Mouse (Mus musculus) stomach, embryonic 16.5 days (tissue): ENCODE results near the gene Hormad2. TPM values are rescaled to one million over a fixed set of nuclear protein-coding genes. Genes with fewer than 3 reads are reported as not detected.
A peak's percentile ranks its signal among the peaks of the same experiment; 100 is the strongest.

Experiments used
- ATAC-seq: fragments of 200-750 bp; cut with Nextera tagmentation; 2 replicates; pipeline ENCODE4 v1.8.0; 2017; ENCODE audit warnings: moderate number of reproducible peaks, moderate TSS enrichment; ENCODE audit not compliant: insufficient read depth, low FRiP score
- H3K27ac ChIP-seq: fragments of 300-500 bp; sonication (generic); 2 replicates; pipeline ENCODE4 v1.5.1; 2014; ENCODE audit warnings: low read length
- H3K27me3 ChIP-seq: fragments of 300-500 bp; sonication (generic); 2 replicates; pipeline ENCODE4 v1.6.1; 2014; ENCODE audit warnings: low read length, control low read depth, mixed read lengths; ENCODE audit not compliant: control insufficient read depth, insufficient read depth
- H3K36me3 ChIP-seq: fragments of 300-500 bp; sonication (generic); 2 replicates; pipeline ENCODE4 v1.6.1; 2014; ENCODE audit warnings: low read length; ENCODE audit not compliant: control insufficient read depth, insufficient read depth
- H3K4me1 ChIP-seq: fragments of 300-500 bp; sonication (generic); 2 replicates; pipeline ENCODE4 v1.6.1; 2014; ENCODE audit warnings: low read length, control low read depth, mixed read lengths; ENCODE audit not compliant: control insufficient read depth, insufficient read depth
- H3K4me2 ChIP-seq: fragments of 300-500 bp; sonication (generic); 2 replicates; pipeline ENCODE4 v1.6.1; 2014; ENCODE audit warnings: low read depth, low read length, mixed read lengths
- H3K4me3 ChIP-seq: fragments of 300-500 bp; sonication (generic); replicated peaks from 2 replicates; pipeline ENCODE4 v1.5.1; 2014; ENCODE audit warnings: mild to moderate bottlenecking, low read length
- H3K9ac ChIP-seq: fragments of 300-500 bp; sonication (generic); 2 replicates; pipeline ENCODE4 v1.6.1; 2014; ENCODE audit warnings: low read length
- H3K9me3 ChIP-seq: fragments of 300-500 bp; sonication (generic); replicated peaks from 2 replicates; pipeline ENCODE4 v1.6.1; 2016; ENCODE audit warnings: low read length, control low read depth; ENCODE audit not compliant: control insufficient read depth
- WGBS: fragments of 180-500 bp; shearing (Covaris S2); extraction: QIAGEN DNeasy Blood & Tissue Kit; methylation state at CpG from one replicate; pipeline ENCODE4 v1.1.7; 2014; 5-methylcytosine and 5-hydroxymethylcytosine counted together
- polyA plus RNA-seq: library from polyadenylated mRNA; unstranded; fragments of >200 nt; fragmentation: Nextera tagmentation; extraction: Ambion mirVana; gene quantifications from 2 replicates; pipeline ENCODE4 v1.2.1, GENCODE M21; 2015

Hormad2 gene
- polyA plus RNA-seq, 1 experiment from 2014 or later = 0.17 TPM

DNA sequence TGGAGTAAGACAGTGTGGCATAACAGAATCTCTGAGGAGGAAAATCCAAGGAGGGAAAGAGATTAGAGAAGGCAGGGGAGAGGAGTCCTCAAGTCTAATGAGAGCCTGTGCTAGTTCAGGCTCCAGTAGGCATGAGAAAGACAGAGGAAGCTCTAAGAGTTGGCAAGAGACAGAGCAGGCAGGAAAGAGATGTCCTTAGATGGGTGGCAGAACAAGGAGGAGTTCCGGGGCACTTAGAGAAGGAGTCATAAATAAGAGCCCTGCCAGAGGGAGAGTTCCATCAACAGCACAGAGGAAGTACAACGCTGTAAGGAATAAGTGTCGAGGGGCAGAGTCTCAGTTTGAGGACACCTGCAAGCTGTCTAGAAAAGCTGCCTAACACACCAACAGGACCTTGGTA is 122.9 kb downstream of the Hormad2 start:
- Histone ChIP-seq H3K9me3 (no peaks in the 10 kb centered on the region), H3K9ac (no peak overlapping the region), H3K4me2 (no peak overlapping the region), H3K36me3 (no peaks in the 10 kb centered on the region), H3K27me3 (no peaks in the 10 kb centered on the region), H3K27ac (no peak overlapping the region), H3K4me3 (no peak overlapping the region), H3K4me1 (no peaks in the 10 kb centered on the region)
- WGBS = 66% methylated on average over 3 of the region's 3 CpGs
- ATAC-seq = no peak

DNA sequence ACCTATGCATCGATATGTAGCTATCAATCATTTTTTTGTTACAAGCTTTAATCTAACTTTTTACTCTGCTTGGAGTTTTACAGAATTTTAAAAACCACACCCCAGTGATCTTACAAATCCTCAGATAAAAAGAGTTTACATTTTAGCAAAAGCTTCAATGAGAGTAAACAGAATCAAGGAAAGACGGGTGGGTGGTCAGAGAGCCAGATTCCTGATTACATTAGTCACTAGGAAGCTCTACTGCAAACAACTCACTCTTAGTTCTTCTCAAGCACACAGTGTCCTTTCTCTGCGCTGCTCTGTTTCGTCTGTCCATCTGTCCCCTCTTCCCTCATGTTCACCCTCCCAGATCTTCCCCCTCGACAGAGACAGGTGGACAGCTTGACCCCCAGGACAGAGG is 123.6 kb downstream of the Hormad2 start:
- H3K27ac ChIP-seq = peak overlapping the region; percentile 12; the same call in 1 of the 2 replicates
- no peak overlapping the region for H3K4me3 ChIP-seq
- no peaks in the 10 kb centered on the region for H3K9me3 ChIP-seq
- H3K4me1 ChIP-seq = no peaks in the 10 kb centered on the region
- WGBS = 29% methylated on average over 5 of the region's 5 CpGs
- no peak overlapping the region for H3K4me2 ChIP-seq
- H3K36me3 ChIP-seq = no peaks in the 10 kb centered on the region
- H3K27me3 ChIP-seq = no peaks in the 10 kb centered on the region
- no peak for ATAC-seq
- no peak overlapping the region for H3K9ac ChIP-seq

DNA sequence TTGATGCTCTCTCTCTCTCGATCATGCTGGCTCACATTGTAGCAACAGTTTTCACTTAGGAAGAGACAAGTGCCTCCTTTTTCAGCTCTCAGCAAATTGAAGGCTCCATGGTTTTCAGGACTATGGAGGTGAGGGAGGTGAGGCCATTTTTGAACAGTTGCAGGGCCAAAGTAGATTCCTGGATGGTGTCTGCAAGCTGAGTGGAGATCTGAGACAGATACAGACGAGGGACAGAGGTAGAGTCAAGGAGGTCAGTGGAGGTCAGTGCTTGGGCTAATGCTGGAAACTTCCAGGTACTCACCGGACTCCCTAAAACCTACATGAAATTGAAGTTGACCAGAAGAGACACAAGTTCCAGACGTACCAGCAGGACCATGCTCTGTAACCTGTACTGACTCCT is 128.7 kb downstream of the Hormad2 start:
- Histone ChIP-seq H3K4me2 (no peak overlapping the region), H3K9me3 (no peaks in the 10 kb centered on the region), H3K9ac (no peak overlapping the region), H3K36me3 (no peaks in the 10 kb centered on the region), H3K27me3 (no peaks in the 10 kb centered on the region), H3K4me1 (peaks cover 6% of the 10 kb centered on the region; the same call in 1 of the 2 replicates), H3K4me3 (no peak overlapping the region), H3K27ac (no peak overlapping the region)
- 74% methylated on average over 4 of the region's 4 CpGs for WGBS
- ATAC-seq = no peak

DNA sequence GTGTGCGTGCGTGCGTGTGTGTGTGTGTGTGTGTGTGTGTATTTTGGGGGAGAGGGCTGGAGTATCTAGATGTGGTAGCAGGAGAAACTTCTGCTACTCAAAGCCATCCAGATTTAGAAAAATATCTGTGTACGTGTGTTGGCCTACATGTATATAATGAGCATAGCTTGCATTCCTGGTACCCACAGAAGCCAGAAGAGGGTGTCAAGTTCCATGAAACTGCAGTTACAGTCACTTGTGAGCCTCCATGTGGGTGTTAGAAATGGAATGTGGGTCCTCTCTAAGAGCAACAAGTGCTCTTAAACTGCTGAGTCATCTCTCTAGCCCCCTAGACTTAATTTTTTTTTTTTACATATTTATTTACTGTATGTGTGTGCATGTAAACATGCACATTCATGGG is 130.6 kb downstream of the Hormad2 start:
- Histone ChIP-seq H3K4me2 (no peak overlapping the region), H3K9me3 (no peaks in the 10 kb centered on the region), H3K4me1 (peaks cover 6% of the 10 kb centered on the region; the same call in 1 of the 2 replicates), H3K36me3 (no peaks in the 10 kb centered on the region), H3K9ac (no peak overlapping the region), H3K27ac (no peak overlapping the region), H3K27me3 (no peaks in the 10 kb centered on the region), H3K4me3 (no peak overlapping the region)
- 90% methylated on average over 4 of the region's 4 CpGs for WGBS
- ATAC-seq = no peak

DNA sequence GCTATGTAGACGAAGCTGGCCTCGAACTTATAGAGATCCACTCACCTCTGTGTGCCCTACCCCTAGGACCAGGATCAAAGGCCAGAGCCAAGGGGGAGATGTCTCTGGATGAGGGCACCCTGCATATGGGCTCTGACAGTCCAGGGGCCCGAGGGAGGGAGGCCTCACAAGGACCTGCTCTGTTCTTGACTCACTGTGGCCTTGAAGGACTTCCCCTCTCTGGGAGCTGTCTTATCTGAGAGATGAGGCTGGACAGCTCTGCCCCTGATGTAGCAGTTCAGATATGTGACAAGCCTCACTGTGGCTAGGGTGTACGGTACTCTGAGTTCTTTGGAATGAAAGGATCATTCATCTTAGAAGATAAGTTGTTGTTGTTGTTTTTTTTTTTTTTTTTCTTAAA is 131.3 kb downstream of the Hormad2 start:
- Histone ChIP-seq H3K27me3 (no peaks in the 10 kb centered on the region), H3K4me2 (no peak overlapping the region), H3K9ac (no peak overlapping the region), H3K4me1 (peaks cover 6% of the 10 kb centered on the region; the same call in 1 of the 2 replicates), H3K36me3 (no peaks in the 10 kb centered on the region), H3K9me3 (no peaks in the 10 kb centered on the region), H3K27ac (no peak overlapping the region), H3K4me3 (no peak overlapping the region)
- ATAC-seq = 0 out of 2 replicates have a peak, but pooled peaks have one; percentile 27
- WGBS = 80% methylated on average over 4 of the region's 4 CpGs

DNA sequence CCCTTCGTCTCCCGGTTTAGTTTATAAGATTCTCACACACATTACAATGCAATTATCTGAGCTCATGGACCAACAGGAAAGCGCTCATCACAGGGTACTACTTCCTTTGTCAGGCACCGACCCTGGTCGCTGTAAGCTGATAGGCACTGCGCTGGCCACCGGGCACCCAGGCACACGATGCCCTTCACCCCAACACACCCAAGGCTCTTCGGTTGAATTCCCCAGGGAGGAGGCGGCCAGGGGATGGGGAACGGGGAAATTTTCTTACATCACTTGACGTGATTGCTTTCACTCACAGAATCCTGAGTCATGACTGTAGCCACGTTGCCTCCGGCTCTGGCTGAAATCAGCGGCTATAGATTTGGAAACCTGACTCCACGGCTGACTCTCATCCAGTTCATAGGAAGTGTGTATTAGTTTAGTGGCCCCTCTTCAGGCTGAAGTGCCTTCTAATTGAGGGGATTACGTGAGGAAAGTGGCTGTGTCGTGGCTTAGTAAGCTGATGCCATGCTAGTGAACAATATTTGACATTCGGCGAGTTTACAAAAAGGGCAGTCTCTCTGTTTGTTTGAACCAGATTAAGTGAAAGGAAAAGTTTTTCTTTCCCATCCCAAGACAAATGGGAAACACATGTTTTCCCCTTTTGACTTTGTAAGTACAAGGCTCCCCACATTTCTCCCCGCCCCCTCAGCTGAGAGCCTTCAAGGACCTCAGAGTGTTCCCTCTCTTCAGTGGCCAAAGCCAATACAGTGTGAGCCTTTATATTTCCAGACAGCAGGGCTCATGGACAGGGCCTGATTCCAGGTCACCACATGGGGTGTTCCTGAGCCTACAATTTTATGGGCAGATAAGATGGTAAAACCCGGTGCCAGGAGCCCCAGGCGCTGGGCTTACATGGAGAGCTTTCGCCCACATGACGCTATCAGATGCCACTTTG is 132.1 kb downstream of the Hormad2 start:
- peak overlapping the region; percentile 50 for H3K9ac ChIP-seq
- no peak overlapping the region; the same call in 1 of the 2 replicates for H3K4me2 ChIP-seq
- peaks cover 6% of the 10 kb centered on the region; the same call in 1 of the 2 replicates for H3K4me1 ChIP-seq
- 31% methylated on average over 25 of the region's 25 CpGs for WGBS
- ATAC-seq = no peak; the same call in 1 of the 2 replicates
- H3K9me3 ChIP-seq = no peaks in the 10 kb centered on the region
- H3K27me3 ChIP-seq = no peaks in the 10 kb centered on the region
- H3K27ac ChIP-seq = peak overlapping the region; percentile 73
- no peaks in the 10 kb centered on the region for H3K36me3 ChIP-seq
- H3K4me3 ChIP-seq = no peak overlapping the region

DNA sequence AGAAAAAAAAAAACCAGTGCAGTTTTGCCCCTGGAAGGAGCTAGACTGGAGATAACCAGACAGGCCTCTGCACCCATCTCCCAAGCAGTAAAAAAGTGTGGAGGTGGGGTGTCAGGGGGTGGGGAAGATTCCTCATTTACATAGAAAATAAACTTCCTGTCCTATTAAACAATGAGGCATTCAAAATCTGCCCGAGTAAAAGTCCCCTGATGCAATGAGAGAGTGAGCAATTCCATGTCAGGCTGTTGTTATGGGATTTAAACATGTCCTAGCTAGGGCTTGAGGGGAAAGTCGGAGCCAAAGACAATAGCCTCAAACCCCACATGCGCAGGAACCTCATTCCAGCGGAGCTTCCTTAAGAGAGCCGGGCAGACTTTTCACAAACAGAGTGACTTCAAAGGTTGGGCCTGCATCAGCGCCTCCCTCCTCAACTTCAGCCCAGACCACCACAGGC is 132.8 kb downstream of the Hormad2 start:
- ATAC-seq = no peak; the same call in 1 of the 2 replicates
- Histone ChIP-seq H3K27ac (peak overlapping the region; percentile 73), H3K4me2 (no peak overlapping the region)

DNA sequence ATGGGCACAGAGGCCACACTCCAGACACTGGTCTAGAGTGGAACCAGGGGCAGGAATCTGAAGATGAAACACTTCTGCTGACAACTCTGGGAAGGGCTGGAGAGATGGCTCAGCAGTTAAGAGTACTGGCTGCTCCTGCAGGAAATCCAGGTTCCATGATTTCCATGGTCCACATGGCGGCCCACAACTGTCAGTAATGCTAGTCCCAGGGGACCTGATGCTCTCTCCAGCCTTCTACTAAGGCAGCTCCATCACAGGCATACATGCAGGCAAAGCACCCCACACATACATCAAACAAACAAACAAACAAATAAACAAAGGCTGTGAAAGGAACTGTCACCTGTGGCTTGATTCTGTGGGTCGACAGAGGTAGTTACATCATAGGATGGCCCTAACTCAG is 134.8 kb downstream of the Hormad2 start:
- Histone ChIP-seq H3K4me1 (peaks cover 18% of the 10 kb centered on the region), H3K4me3 (no peak overlapping the region), H3K9me3 (no peaks in the 10 kb centered on the region), H3K36me3 (no peaks in the 10 kb centered on the region), H3K27ac (no peak overlapping the region), H3K9ac (no peak overlapping the region), H3K27me3 (no peaks in the 10 kb centered on the region), H3K4me2 (no peak overlapping the region)
- ATAC-seq = no peak
- WGBS = 60% methylated on average over 2 of the region's 2 CpGs

More for the DNA sequence above, 132.8 kb downstream of the Hormad2 start:
- Histone ChIP-seq H3K27me3 (no peaks in the 10 kb centered on the region), H3K4me1 (peaks cover 9% of the 10 kb centered on the region), H3K9me3 (no peaks in the 10 kb centered on the region), H3K9ac (peak overlapping the region; percentile 50; the same call in 1 of the 2 replicates), H3K36me3 (no peaks in the 10 kb centered on the region), H3K4me3 (no peak overlapping the region)
- 28% methylated on average over 6 of the region's 6 CpGs for WGBS

DNA sequence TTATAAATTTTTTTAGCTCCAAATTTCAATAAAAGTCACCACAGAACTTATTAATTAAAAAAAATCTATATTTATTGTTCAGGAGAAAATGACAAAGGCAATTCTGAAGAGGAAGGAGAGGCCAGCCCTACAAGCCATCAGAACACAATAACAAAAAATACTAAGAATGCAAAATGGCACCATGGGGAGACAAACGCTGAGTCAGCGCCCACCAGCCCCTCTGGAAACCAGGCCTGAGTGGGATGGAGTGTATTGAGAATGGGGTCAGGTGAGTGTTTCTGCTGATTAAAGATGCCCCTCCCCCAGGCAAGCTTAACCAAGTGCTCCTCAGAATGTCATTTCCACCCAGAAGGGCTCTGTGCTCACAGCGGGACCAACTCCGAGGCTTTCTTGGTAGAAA is 135.8 kb downstream of the Hormad2 start:
- no peak for ATAC-seq
- Histone ChIP-seq H3K4me3 (no peak overlapping the region), H3K36me3 (no peaks in the 10 kb centered on the region), H3K27ac (no peak overlapping the region), H3K9me3 (no peaks in the 10 kb centered on the region), H3K9ac (no peak overlapping the region), H3K4me1 (peaks cover 18% of the 10 kb centered on the region), H3K27me3 (no peaks in the 10 kb centered on the region), H3K4me2 (no peak overlapping the region)
- WGBS = 89% methylated on average over 4 of the region's 4 CpGs
